Mouse (Mus musculus): ENCODE measurements around the gene Ndufab1.

The Ndufab1 gene

DNA sequence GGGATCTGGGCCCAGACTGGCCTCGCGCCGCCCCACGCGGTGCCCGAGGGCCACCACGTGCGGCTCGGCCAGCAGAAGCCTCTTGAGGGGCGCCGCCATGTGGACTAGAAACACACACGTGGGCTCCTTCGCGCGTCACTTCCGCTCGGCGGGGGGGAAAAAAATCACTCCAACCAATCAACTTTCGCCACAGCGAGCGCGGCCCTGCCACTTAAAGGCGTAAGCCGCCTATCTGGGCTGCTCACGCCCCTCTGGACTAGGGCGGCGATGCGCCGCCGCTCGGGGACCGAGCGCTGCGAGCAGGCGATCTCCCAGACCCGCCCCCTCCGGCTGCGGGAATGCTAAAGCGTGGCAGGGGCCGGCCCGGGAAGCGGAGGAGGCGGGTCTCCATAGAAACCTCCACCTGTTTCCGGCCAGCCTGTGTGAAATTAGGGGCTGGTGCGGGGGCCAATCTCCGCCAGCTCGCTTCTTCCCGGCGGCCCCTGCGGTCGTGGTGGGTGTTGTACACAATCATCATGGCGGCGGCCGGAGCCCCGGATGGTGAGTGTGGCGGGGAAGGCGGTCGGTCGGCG is 34.7 kb downstream of the Ndufab1 start, which contains the start of the genes Ubfd1 and Ears2:
Gene Ubfd1, plus strand, starts transcription at position 231 of the 572 bp plus-strand sequence.
Gene Ears2, minus strand, starts transcription at position 319 of the 572 bp plus-strand sequence.
- peak; percentile 96 to 97 for DNase-seq

GRCm38 (mm10) chr7:122066102-122066944 is 35.4 kb downstream of the Ndufab1 start:
- no peak for DNase-seq

- DNase-seq, result no peak
Measured at GRCm38 (mm10) chr7:122065656-122066055, 36.0 kb downstream of the Ndufab1 start.

DNA sequence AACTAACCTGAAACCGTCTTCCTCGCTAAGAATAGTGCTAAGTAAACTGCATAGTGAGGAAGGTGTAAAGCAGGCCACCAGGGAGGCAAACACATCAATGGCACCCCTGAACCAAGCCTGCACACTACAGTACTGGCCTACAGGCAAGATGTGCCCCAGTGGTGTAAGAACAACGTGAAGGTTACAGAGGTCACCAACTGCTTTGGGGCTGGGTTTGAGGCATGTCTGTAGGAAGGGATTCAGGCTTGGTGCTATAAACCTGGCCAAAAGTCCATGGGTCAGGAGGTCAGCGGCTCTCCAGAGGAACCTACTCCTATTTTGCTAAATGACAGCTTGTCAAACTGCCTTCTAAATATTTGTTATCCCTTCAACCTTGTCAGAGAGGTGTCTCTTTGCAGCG is 45.1 kb downstream of the Ndufab1 start:
- no peak for DNase-seq

GRCm38 (mm10) chr7:122050834-122051233 is 50.9 kb downstream of the Ndufab1 start:
- peak; percentile 67 to 74 for DNase-seq

GRCm38 (mm10) chr7:122048191-122048590 is 53.5 kb downstream of the Ndufab1 start:
- no peak for DNase-seq

GRCm38 (mm10) chr7:122046813-122047212 is 54.9 kb downstream of the Ndufab1 start:
- DNase-seq, result no peak

DNA sequence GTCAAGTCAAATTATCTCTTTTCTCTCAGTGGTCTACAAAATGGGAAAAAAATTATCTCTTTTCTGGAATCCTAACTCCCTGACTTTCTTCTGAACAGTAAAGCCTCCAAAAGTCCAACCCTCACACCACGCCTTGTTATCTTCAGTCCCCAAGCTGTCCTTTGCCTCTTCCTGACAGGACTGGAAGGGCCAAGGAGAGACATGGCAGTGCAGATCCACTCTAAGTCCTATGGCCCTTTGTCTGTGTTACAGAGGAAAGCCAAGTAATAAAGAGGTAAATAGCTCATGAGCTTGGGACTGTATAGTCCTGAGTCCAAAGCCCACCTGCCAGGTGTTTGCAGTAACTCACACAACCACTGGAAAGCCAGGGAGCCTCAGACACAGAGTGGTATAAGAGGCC is 56.0 kb downstream of the Ndufab1 start:
- no peak for DNase-seq

DNA sequence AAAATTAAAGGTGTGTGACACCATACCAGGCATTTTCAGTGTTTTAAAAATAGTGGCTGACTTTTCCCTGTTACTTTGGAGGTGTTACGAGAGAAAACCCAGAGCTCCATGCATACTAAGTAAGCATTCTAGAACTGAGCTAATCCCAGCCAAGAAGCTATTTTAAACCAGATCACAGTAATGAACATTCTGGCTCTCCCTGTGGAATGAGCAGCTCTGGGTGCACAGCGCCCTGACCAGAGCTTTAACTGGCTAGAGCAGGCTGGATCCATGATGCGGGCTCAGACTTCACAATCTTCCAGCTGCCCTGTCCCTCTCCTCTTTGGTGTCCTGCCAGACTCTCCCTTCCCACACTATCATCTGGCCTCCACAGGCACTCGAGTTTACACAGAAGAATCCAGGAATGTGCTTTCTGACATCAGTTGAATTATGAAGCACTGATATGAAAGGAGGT is 56.5 kb downstream of the Ndufab1 start:
- DNase-seq, result peak; percentile 39 to 64

DNA sequence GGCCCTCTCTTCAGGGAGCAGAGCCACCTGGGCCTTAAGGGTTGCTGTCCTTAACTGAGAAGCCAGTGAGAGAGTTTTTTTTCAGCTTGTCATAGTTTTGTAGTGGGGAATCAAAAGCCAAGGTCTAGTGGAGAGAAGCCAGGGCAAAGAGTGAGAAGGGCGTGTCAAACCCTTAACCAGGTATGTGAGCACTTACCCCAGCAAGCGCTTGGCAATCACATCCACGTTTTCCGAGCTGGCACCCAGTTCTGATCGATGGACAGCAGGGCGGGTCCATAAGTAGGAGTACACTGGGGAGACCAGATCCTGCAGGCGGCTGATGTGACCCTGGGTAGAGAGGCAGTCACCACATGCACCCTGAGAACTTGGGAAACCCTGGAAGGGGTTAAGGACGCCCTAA is 57.6 kb downstream of the Ndufab1 start:
- DNase-seq, result no peak

Data from kidney, postnatal 4 days (tissue).